Mouse (Mus musculus) B cell, adult (primary cell): Measurements from ENCODE around the gene Wwc2. TPM values are rescaled to one million over a fixed set of nuclear protein-coding genes. Genes with fewer than 3 reads are reported as not detected.

Source experiments
- total RNA-seq: library from RNA; stranded (reverse); gene quantifications from 4 replicates; pipeline ENCODE4 v1.2.4, GENCODE M21; 2023; ENCODE audit not compliant: inconsistent age

Gene Wwc2
- 2.7 to 3.5 TPM (median 3.2 TPM) in 4 replicates for total RNA-seq

DNA sequence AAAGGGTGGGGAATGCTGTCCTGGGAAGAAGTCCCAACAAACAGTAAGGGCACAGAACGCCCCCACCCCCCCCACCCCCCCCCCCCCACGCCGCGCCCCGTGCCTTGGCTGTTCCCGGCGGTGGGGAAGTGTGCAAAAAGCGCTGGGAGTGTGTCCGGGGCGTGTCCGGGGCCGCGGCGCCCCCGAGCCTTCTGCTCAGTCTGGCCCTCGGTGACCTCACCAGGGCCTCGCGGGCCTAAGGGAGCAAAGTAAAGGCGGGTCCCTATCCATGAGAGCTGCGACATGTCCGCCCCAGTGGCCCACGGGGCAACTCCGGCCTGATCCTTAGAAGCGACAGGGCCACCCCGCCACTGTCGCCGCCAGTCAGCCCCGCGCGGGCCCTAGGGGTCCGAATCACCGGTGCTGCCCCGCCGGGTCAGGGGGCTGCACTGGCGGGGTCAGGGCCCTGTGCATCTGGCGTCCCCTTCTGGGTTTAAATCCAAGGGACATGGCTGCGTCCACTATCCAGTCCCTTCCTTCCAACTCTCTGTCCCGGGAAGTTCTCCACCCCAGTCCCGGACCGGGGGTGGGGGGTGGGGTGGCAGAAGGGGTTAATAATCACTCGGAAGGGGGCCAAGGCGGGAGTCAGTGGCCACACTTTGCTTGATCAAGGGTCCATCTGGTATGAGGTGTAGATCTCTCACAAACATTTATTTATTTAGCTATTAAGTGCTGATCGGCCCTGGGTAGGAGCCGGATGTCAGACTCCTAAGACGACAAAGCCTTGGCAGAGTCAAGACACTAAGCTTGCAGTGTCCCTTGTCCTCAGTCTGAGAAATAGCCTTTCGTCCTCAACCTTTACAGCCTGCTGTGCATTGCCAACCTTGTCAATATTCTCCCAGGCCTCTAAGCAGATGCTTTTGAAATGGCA lies at the start of gene Wwc2:
TSS of gene Wwc2 (minus strand) at position 14 of the 910 bp plus-strand sequence.

DNA sequence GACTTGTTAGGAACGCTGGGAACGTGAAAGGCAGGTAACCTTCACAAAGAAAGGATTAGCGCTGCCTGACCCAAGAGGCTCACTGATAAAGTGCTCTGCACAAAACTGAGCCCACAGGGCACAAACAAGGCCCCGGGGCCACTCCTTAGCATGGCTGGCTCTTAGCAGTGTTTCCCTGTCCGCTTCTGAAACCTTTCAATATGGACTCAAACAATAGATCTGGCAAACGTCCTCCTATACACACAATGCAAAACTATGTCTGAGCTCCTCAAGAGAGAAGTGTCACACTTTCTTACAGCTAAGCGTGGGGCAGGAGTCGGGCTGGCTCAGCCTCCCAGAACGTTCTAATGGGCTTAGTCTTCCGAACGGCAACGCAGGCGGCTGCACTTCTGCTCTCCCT lies 166.5 kb downstream of the Wwc2 start, which contains the start of gene Cldn22:
TSS of gene Cldn22 (plus strand) at position 301 of the 400 bp plus-strand sequence.

DNA sequence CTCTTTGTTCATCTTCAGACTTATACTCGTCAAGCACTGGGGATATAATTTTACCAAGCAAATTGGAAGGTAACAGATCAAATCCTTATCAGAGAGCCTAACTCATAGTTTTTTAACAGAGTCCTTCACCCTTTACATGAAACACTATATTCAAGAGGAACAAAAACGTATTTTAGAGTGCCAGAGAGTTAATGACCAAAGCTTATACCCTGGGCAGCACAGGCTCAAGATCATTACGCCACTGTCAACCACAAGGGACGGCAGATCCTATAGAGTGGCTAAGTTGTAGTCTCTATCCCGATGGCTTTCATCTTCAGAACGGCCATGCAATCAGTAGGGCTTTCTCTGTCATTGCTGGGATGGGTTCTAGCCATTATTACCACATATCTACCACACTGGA lies 168.9 kb downstream of the Wwc2 start, which contains the start of gene Cldn24:
TSS of gene Cldn24 (plus strand) at position 301 of the 400 bp plus-strand sequence.

Other genes with a start within 250 kb of the Wwc2 start
- not detected in 4 replicates for gene Cldn24, start 168.8 kb downstream of the Wwc2 start, total RNA-seq
- gene Cldn22, start 166.4 kb downstream of the Wwc2 start, total RNA-seq: not detected in 4 replicates
- gene Dctd, start 108.2 kb upstream of the Wwc2 start, total RNA-seq: 1.00 to 2.6 TPM (median 1.9 TPM) in 4 replicates